Mouse (Mus musculus) liver, embryonic 11.5 days (tissue): ENCODE measurements at regions not wholly inside any gene's neighbourhood (a gene's known extent, or its start where the extent isn't known, plus 50 kb on each side); places are given as distances from the start of the nearest gene placed in this dataset.

Source experiments
- ATAC-seq: fragments of 200-750 bp; cut with Nextera tagmentation; replicated peaks from 2 replicates; pipeline ENCODE4 v1.8.0; 2017; ENCODE audit warnings: moderate number of reproducible peaks, mild to moderate bottlenecking, moderate TSS enrichment, moderate library complexity; ENCODE audit not compliant: low FRiP score
- DNase-seq: peaks from one replicate; pipeline ENCODE4 v3.0.0-alpha.2; 2017; ENCODE audit warnings: low spot score
- H3K27ac ChIP-seq: fragments of 300-500 bp; sonication (generic); 2 replicates; pipeline ENCODE4 v1.5.1; 2014; ENCODE audit warnings: mild to moderate bottlenecking, low read depth, low read length, control low read depth
- H3K27me3 ChIP-seq: fragments of 300-500 bp; sonication (generic); replicated peaks from 2 replicates; pipeline ENCODE4 v1.6.1; 2014; ENCODE audit warnings: low read length, mixed read lengths; ENCODE audit not compliant: control insufficient read depth, insufficient read depth
- H3K36me3 ChIP-seq: fragments of 300-500 bp; sonication (generic); 2 replicates; pipeline ENCODE4 v1.6.1; 2014; ENCODE audit warnings: mild to moderate bottlenecking, low read length, moderate library complexity, mixed read lengths; ENCODE audit not compliant: control insufficient read depth, insufficient read depth
- H3K4me1 ChIP-seq: fragments of 300-500 bp; sonication (generic); replicated peaks from 2 replicates; pipeline ENCODE4 v1.6.1; 2014; ENCODE audit warnings: low read length, mixed read lengths; ENCODE audit not compliant: control insufficient read depth, insufficient read depth
- H3K4me2 ChIP-seq: fragments of 300-500 bp; sonication (generic); 2 replicates; pipeline ENCODE4 v1.6.1; 2014; ENCODE audit warnings: mild to moderate bottlenecking, control low read depth, moderate library complexity
- H3K4me3 ChIP-seq: fragments of 300-500 bp; sonication (generic); 2 replicates; pipeline ENCODE4 v1.5.1; 2014; ENCODE audit warnings: low read depth, low read length, control low read depth
- H3K9ac ChIP-seq: fragments of 300-500 bp; sonication (generic); 2 replicates; pipeline ENCODE4 v1.6.1; 2014; ENCODE audit warnings: low read depth, low read length, control low read depth
- H3K9me3 ChIP-seq: fragments of 300-500 bp; sonication (generic); 2 replicates; pipeline ENCODE4 v1.6.1; 2016; ENCODE audit warnings: low read length, inconsistent platforms, mixed read lengths; ENCODE audit not compliant: control insufficient read depth
- WGBS: fragments of 180-500 bp; shearing (Covaris S2); extraction: QIAGEN DNeasy Blood & Tissue Kit; methylation state at CpG from one replicate; pipeline ENCODE4 v1.1.7; 2014; 5-methylcytosine and 5-hydroxymethylcytosine counted together

DNA sequence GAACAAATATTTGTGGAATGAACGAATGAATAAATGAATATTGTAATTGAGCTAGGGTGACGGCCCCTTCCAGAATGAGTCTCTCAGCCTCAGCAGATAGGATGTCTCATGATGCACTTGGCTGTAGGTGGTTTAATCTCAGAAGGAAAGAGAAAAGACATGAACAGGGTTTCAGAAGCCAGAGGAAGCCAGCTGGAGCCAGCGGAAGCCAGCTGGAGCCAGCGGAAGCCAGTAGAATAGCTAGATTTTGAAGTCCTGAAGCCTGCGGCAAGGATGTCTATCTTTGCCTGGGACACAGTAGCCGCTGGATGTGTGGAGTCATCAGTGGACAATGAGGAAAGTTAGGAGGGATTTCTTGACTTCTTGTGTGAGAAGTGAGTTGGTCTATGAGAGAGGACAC lies 188.3 kb upstream of the Ppp2r3a start:
- Histone ChIP-seq H3K9ac (no peak overlapping the region), H3K36me3 (no peaks in the 10 kb centered on the region), H3K27ac (no peak overlapping the region), H3K4me1 (no peaks in the 10 kb centered on the region), H3K4me3 (no peak overlapping the region), H3K9me3 (no peaks in the 10 kb centered on the region), H3K4me2 (no peak overlapping the region), H3K27me3 (no peaks in the 10 kb centered on the region)
- WGBS, result 89% methylated on average over 6 of the region's 6 CpGs
- ATAC-seq, result no peak
- DNase-seq, result no peak

DNA sequence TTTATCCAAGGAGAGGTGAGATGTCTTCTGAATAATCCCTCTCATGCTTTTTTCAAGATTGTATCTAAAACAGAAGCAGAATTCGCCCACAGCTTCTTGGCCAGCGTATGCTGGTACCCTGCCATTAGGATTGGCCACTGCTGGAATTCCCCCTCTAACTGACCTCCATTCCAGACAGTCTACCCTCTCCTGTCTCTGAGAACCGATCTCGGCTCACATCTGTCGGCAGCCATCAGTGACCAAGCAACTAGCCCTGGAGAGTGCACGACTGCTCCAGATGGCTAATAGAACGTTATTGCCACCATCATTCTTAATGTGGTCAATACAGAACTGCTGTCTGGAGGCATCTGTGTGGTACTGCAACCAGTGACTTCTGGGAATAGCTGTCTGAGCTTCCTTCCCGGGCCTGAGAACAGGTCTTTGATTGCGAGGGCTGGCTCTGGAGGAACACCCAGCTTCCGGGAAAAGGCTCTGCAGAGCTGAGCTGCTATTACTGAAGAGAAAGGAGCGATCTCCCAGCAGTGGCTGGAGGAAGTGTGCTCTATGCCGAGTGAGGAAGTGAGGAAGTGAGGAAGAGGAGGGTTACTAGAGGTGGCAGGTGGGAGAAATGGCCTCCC lies 187.1 kb upstream of the Ppp2r3a start:
- Histone ChIP-seq H3K4me2 (no peak overlapping the region), H3K27me3 (no peaks in the 10 kb centered on the region), H3K4me1 (no peaks in the 10 kb centered on the region), H3K4me3 (no peak overlapping the region), H3K9ac (no peak overlapping the region), H3K27ac (no peak overlapping the region), H3K9me3 (no peaks in the 10 kb centered on the region), H3K36me3 (no peaks in the 10 kb centered on the region)
- DNase-seq (no peak), ATAC-seq (no peak)
- 66% methylated on average over 12 of the region's 12 CpGs for WGBS

DNA sequence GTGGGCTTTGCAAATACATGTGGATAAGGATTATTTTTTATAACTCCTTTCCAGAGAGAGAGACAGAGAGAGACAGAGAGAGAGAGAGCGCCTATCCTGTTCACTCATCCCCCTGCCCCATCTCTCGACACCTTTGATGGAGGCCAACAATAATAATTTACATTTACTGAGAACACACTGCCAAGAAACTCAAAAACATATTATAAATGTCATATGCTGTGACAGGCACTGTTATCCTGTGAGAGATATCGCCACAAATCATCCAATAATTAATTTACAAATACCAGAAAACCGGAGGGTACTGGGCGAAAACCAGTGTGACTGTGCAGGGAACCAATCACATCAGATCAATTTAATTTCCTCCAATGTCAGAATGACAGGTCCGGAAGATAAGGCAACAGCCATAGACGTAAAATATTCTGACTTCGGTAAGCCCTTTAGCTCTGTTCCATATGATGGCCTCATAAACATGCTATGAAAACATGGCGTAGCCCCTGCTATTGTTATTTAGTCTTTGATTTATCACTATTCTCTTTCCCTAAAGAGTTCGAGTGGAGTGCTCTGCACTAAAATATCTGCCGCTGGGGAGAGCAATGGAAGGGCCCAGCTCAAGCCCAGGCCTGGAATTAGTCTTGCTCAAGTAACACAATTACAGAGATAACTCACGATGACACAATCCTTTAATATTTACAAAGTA lies 173.5 kb upstream of the Ppp2r3a start:
- no peak for ATAC-seq
- H3K36me3 ChIP-seq, result no peaks in the 10 kb centered on the region
- DNase-seq, result no peak
- H3K4me3 ChIP-seq, result no peak overlapping the region
- WGBS, result 74% methylated on average over 12 of the region's 12 CpGs
- H3K27me3 ChIP-seq, result no peaks in the 10 kb centered on the region
- H3K9ac ChIP-seq, result no peak overlapping the region
- H3K4me2 ChIP-seq, result no peak overlapping the region
- no peaks in the 10 kb centered on the region for H3K4me1 ChIP-seq
- no peak overlapping the region for H3K27ac ChIP-seq
- no peaks in the 10 kb centered on the region for H3K9me3 ChIP-seq

DNA sequence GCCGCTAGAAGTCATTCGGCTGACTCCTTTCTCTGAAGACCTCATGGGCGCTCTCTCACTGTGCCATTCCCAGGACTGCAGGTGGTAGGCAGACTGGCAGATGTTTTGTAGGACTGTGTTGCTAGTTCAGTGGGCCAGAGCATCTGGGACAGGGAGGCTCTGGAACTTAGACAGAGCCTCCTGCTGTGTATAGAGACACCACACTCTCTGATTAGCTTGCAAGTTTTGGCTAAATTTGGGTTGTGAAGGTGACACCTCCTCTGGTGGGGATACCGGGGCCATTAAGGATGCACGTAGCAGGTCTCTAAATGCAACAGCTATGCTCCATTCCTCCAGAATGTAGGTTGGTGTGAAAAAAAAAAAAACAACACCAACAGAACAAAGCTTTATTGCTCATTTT lies 171.4 kb upstream of the Ppp2r3a start:
- Histone ChIP-seq H3K27me3 (no peaks in the 10 kb centered on the region), H3K4me1 (no peaks in the 10 kb centered on the region), H3K27ac (no peak overlapping the region), H3K4me3 (no peak overlapping the region), H3K36me3 (no peaks in the 10 kb centered on the region), H3K4me2 (no peak overlapping the region), H3K9me3 (no peaks in the 10 kb centered on the region), H3K9ac (no peak overlapping the region)
- ATAC-seq (no peak), DNase-seq (no peak)
- 85% methylated on average over 5 of the region's 5 CpGs for WGBS

DNA sequence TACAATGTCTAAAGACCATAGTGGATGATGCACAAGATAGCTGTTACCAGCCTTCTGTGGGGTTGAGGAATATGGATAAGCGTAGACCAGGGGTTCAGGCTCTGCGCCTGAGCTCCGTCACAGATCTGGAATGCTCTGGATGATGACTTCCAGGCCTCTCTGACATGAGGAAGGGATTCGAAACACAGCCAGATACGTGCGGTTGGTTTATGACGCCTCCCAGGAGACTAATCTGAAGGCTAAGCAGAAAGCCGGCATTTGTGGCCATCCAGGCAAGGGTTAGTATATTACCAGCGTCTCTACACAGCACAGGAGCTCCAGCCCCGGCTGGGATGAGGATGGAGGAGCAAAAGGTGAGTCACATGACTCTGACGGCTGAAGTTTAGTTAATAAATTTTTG lies 170.4 kb upstream of the Ppp2r3a start:
- H3K4me1 ChIP-seq, result no peaks in the 10 kb centered on the region
- no peaks in the 10 kb centered on the region for H3K27me3 ChIP-seq
- no peak overlapping the region for H3K4me3 ChIP-seq
- no peak overlapping the region for H3K4me2 ChIP-seq
- 65% methylated on average over 11 of the region's 11 CpGs for WGBS
- H3K36me3 ChIP-seq, result no peaks in the 10 kb centered on the region
- no peak overlapping the region for H3K9ac ChIP-seq
- DNase-seq (no peak), ATAC-seq (no peak)
- H3K27ac ChIP-seq, result no peak overlapping the region
- no peaks in the 10 kb centered on the region for H3K9me3 ChIP-seq

DNA sequence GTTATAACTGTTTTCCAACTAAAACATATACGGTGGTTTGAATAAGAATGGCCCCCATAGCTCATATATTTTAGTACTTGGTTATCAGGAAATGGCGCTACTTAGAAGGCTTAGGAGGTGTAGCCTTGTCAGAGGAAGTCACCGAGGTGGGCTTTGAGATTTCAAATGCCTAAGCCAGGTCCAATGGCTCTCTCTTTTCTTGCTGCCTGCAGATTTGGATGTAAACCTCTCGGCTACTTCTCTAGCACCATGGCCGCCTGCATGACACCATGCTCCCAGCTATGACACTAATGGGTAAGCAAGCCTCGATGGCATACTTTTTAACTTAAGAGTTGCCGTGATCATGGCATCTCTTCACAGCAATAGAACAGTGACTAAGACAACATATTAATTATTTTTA lies 169.5 kb upstream of the Ppp2r3a start:
- Histone ChIP-seq H3K4me2 (no peak overlapping the region), H3K9me3 (no peaks in the 10 kb centered on the region), H3K4me3 (no peak overlapping the region), H3K9ac (no peak overlapping the region), H3K27me3 (no peaks in the 10 kb centered on the region), H3K27ac (no peak overlapping the region), H3K36me3 (no peaks in the 10 kb centered on the region), H3K4me1 (no peaks in the 10 kb centered on the region)
- ATAC-seq (no peak), DNase-seq (no peak)
- 87% methylated on average over 7 of the region's 7 CpGs for WGBS

DNA sequence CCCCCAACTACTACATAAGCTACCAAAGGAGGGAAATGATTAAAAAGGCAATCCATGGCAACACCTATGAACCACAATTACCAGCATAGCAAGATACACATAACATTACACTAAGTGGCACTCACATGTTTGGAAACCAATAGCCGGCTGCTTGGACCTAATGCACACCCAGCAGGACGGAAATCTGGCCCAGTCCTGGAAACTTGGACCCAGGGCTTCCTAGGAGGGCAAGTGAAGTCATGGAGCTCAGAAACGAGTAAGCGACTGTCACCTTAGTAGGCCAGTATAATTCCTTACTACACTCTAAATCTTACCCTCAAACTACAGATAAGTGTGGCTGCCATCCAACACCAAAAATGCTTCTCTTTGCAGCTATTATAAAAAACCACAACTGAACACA lies 168.6 kb upstream of the Ppp2r3a start:
- no peak for DNase-seq
- H3K4me3 ChIP-seq, result no peak overlapping the region
- 80% methylated on average over 4 of the region's 4 CpGs for WGBS
- H3K27ac ChIP-seq, result no peak overlapping the region
- H3K36me3 ChIP-seq, result no peaks in the 10 kb centered on the region
- no peak for ATAC-seq
- H3K9me3 ChIP-seq, result no peaks in the 10 kb centered on the region
- no peaks in the 10 kb centered on the region for H3K4me1 ChIP-seq
- H3K4me2 ChIP-seq, result no peak overlapping the region
- H3K9ac ChIP-seq, result no peak overlapping the region
- no peaks in the 10 kb centered on the region for H3K27me3 ChIP-seq

DNA sequence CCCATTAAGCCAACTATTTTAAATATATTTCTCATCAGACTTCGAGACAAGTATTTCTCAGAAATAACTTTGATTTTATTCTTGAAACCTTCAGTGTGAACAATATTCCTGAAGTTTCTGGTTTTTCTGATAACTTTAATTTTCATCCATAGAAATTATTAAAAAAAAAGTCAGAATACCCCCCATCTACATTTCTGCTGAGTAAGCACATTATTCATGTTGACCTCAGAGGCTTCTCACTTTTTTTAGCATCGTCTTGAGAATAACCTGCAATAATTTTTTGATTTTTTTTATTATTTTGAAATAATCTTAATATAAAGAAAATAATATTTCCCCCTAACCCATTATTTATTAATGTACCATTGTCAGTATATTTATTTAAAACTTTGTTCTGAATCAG lies 166.1 kb upstream of the Ppp2r3a start:
- Histone ChIP-seq H3K36me3 (no peaks in the 10 kb centered on the region), H3K4me1 (no peaks in the 10 kb centered on the region), H3K27ac (no peak overlapping the region), H3K27me3 (no peaks in the 10 kb centered on the region), H3K4me3 (no peak overlapping the region), H3K9me3 (no peaks in the 10 kb centered on the region), H3K4me2 (no peak overlapping the region), H3K9ac (no peak overlapping the region)
- no peak for ATAC-seq
- WGBS, result 80% methylated on average over 2 of the region's 2 CpGs
- no peak for DNase-seq

DNA sequence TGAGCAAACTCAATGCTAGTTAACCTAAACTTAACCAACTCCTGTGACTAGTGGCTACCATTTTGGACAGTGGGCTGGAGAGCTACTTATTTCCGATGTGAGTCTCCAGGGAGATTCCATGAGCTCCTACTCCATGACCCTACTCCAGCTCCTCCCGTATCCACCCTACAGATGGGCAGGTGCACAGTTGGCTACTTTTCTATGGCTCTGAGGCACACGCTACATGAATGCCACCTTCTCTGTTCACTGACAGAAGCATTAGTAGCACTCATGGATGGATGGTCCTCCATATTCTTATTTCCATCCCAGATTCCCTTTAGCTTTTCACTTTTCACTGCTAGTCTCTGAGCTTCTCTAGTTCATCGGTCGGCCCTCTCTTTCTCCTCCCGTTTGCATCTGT lies 164.7 kb upstream of the Ppp2r3a start:
- no peak for ATAC-seq
- H3K9me3 ChIP-seq, result no peaks in the 10 kb centered on the region
- no peak overlapping the region for H3K27ac ChIP-seq
- H3K27me3 ChIP-seq, result no peaks in the 10 kb centered on the region
- no peak for DNase-seq
- no peak overlapping the region for H3K9ac ChIP-seq
- no peaks in the 10 kb centered on the region for H3K4me1 ChIP-seq
- H3K4me2 ChIP-seq, result no peak overlapping the region
- WGBS, result 91% methylated on average over 6 of the region's 6 CpGs
- H3K4me3 ChIP-seq, result no peak overlapping the region
- no peaks in the 10 kb centered on the region for H3K36me3 ChIP-seq
